Mouse (Mus musculus) cortical plate, adult 2 months (tissue): Measurements from ENCODE around the gene Irs2. TPM values are rescaled to one million over a fixed set of nuclear protein-coding genes. Genes with fewer than 3 reads are reported as not detected.

Source experiments
- H3K27ac ChIP-seq: fragments of 200-500 bp; 2 replicates; pipeline ENCODE4 v1.5.1; 2012; ENCODE audit warnings: low read length, control low read depth, inconsistent platforms; ENCODE audit not compliant: insufficient read depth
- H3K4me1 ChIP-seq: fragments of 200-500 bp; 2 replicates; pipeline ENCODE4 v1.6.1; 2011; ENCODE audit warnings: low read length; ENCODE audit not compliant: control insufficient read depth, insufficient read depth
- H3K4me3 ChIP-seq: fragments of 200-500 bp; 2 replicates; pipeline ENCODE4 v1.5.1; 2011; ENCODE audit warnings: mild to moderate bottlenecking, low read length, control low read depth; ENCODE audit not compliant: insufficient read depth
- CTCF ChIP-seq: fragments of 200-500 bp; IDR thresholded peaks from 2 replicates; pipeline ENCODE4 v1.5.1; 2011; ENCODE audit warnings: mild to moderate bottlenecking, control low read depth, low read length; ENCODE audit not compliant: insufficient read depth; ENCODE audit errors: extremely low read depth
- POLR2A ChIP-seq: fragments of 200-500 bp; IDR thresholded peaks from 2 replicates; pipeline ENCODE4 v1.6.1; 2011; ENCODE audit warnings: mild to moderate bottlenecking, low read length, control low read depth; ENCODE audit not compliant: insufficient read depth; ENCODE audit errors: extremely low read depth
- polyA plus RNA-seq: library from polyadenylated mRNA; depleted of rRNA; stranded (reverse); fragments of >200 nt; gene quantifications from 2 replicates; pipeline ENCODE4 v1.2.3, GENCODE M21; 2012; rRNA removed

The Irs2 gene
- 15.6 and 18.0 TPM in 2 replicates for polyA plus RNA-seq

DNA sequence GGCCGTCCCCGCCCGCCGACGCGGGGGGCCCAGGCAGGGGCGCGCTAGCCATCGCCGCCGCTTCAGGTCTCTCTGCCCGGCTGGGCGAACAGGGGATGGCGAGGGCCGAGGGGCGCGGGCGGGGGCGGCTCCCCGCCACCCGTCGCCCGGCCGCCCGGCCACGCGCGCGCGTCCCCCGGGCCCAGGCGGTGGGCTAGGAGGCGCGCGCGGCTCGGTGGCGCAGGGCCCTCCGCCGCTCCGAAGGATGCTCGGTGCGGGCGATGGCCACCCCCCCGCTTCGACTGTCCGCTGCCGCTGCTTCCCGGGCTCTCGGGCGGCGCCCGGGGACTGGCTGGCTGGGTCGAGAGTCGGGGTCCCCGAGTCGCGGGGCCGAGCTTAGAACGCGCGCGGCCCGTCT lies at the start of gene Irs2:
Gene Irs2, minus strand, starts transcription at position 80 of the 397 bp plus-strand sequence.
- H3K4me1 ChIP-seq, result peaks cover 5% of the 10 kb centered on the region; the same call in 1 of the 2 replicates
- no peak for TF ChIP-seq CTCF
- H3K4me3 ChIP-seq, result peak within 1 kb of the TSS; percentile 50
- H3K27ac ChIP-seq, result peak within 1 kb of the TSS; percentile 94

DNA sequence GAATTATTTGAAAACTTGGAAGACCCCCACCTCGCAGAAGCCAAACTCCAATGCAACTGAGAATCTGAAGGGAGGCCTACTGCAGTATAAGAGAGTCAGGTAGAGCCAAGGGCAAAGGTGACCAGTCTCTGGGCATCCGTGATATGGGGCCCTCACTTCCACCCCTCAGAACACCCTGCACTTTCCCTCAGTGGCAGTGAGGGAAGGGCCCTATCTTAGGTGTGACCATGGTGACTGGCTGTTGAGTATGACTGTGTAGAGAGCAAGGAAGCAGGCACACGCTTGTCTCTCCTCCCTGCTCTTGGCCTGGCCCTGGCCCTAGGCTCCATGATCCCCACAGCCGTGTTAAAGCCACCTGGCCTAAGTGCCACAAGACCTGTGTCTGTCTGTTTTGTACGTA lies 48.4 kb upstream of the Irs2 start:
- Histone ChIP-seq H3K4me1 (no peaks in the 10 kb centered on the region), H3K27ac (no peak overlapping the region), H3K4me3 (no peak overlapping the region)
- TF ChIP-seq POLR2A (no peak), CTCF (no peak)

DNA sequence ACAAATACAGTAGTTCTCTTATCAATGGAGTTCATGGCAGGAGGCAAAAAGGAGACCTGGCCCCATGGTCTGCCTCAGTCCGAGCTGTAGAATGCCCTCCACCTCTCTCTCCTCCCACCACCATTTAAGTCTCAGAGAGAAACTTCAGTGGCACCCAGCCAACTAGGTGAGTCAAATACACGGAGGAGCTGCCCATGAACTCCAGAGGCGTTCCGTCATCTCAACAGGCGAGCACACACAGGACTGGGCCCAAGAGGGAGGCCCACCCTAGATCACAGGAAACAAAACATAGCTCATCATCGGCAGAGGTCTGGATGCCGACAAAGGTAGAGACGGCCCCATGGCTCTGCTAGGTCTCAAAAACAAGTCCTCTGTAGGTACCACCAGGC lies 47.9 kb upstream of the Irs2 start:
- TF ChIP-seq POLR2A, result no peak
- no peak for TF ChIP-seq CTCF
- Histone ChIP-seq H3K27ac (no peak overlapping the region), H3K4me1 (no peaks in the 10 kb centered on the region), H3K4me3 (no peak overlapping the region)

DNA sequence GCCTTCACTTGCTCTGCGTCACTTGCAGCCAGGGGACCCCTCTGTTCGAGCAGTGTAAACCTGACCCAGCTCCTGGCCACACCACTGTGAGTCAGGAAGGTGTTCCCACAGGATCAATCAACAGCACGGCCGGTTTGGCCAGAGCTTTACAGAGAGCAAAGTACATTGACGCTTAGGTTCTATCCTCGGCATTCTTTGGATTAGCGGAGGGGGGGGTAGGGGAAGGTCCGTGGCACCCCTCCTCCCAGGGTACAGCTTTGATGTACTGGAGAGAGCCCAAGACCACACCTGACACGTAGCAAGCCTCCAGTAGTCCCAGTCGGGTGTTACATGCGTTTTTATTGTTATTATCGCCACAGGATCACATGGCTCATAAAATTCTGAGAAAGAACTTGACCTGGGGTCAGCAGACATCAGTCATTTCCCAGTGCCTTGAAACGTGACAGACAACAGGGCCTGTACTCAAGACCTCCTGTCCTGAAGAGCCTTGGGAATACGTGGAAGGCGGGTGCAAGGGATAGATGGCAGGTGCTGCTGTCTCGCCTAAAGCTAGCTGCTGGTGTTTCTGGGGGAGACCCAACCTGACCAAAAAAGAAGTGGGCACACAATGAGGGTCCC lies 47.4 kb upstream of the Irs2 start:
- Histone ChIP-seq H3K4me1 (no peaks in the 10 kb centered on the region), H3K27ac (no peak overlapping the region), H3K4me3 (no peak overlapping the region)
- no peak for TF ChIP-seq CTCF
- no peak for TF ChIP-seq POLR2A

DNA sequence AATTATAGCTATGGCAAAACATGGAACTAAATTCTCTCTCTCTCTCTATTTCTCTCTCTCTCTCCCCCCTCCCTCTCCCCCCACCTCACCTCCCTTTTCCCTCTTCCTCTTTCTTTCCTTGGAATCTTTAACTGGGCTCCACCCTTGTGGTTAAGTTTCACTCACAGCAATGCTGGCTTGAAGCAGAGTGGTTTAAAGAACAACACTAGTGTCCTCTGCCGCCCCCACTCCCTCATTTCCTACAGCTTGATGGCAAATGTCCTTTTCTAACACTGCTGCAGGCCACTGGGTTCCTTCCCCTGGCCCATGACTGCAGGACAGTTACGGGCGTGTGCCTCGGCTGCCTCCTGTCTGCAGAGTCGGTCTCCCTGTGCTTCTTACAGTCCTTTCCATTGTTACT lies 41.6 kb upstream of the Irs2 start:
- Histone ChIP-seq H3K27ac (no peak overlapping the region), H3K4me3 (no peak overlapping the region), H3K4me1 (no peaks in the 10 kb centered on the region)
- TF ChIP-seq POLR2A, result no peak
- no peak for TF ChIP-seq CTCF

DNA sequence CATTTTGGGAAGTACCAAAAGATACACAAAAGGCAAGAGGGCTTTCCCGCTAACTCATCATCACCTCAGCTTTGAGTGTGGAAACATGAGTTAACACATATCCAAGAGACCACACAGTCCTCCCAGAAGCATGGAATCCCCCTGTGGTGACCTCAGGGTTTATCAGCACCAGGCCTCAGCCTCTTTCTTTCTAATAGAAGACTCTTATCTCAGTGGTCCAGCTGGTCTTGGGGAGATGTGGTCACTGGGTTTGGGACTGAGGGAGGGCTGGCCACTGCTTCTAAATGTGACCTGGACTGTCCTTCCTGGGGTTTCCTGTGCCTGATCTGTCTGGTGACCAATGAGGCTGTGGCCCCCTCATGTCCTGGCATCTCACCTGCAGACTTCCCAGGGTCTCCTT lies 39.6 kb upstream of the Irs2 start:
- Histone ChIP-seq H3K4me3 (no peak overlapping the region), H3K4me1 (no peaks in the 10 kb centered on the region), H3K27ac (no peak overlapping the region)
- no peak for TF ChIP-seq POLR2A
- no peak for TF ChIP-seq CTCF

DNA sequence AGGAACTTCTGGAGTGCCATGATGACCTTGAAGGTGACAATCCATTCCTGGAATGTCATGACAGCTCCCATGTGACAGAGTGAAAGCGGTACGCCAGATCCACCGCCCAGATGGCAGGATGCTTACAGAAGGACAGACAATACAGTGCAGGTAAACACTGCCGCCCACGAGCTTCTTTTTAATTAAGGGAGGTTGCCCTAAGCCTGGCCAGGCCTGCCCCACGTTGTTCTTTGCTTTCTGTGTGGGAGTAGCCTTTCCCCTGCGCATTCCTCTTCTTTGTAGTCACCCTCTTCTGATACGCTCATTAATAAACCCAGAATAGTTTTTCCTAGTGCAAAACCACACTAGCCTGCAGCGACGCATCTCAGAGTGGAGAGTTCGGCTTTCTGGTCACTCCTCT lies 36.4 kb upstream of the Irs2 start:
- no peak overlapping the region for H3K27ac ChIP-seq
- H3K4me1 ChIP-seq, result no peaks in the 10 kb centered on the region
- TF ChIP-seq CTCF (no peak), POLR2A (no peak)
- no peak overlapping the region for H3K4me3 ChIP-seq

DNA sequence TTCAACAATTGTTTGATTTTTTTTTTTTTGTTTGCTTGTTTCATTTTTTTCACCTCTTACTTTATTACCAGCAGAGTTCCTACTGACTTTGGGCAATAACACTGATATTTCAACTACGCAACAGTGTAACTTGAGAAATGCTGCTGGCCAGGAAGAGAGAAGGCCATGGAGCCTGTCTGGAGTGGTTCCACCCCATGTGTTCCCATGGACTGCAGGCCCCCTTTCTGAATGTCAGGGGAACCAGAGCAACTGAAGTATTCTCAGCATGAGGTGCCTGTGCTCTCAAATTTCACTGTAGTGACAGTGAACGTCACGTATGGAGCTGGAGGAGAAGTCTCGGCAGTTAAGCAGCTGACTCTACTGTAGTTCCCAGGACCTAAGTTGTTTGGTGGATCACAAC lies 35.3 kb upstream of the Irs2 start:
- no peaks in the 10 kb centered on the region for H3K4me1 ChIP-seq
- TF ChIP-seq CTCF, result no peak
- no peak for TF ChIP-seq POLR2A
- H3K4me3 ChIP-seq, result no peak overlapping the region
- H3K27ac ChIP-seq, result no peak overlapping the region

DNA sequence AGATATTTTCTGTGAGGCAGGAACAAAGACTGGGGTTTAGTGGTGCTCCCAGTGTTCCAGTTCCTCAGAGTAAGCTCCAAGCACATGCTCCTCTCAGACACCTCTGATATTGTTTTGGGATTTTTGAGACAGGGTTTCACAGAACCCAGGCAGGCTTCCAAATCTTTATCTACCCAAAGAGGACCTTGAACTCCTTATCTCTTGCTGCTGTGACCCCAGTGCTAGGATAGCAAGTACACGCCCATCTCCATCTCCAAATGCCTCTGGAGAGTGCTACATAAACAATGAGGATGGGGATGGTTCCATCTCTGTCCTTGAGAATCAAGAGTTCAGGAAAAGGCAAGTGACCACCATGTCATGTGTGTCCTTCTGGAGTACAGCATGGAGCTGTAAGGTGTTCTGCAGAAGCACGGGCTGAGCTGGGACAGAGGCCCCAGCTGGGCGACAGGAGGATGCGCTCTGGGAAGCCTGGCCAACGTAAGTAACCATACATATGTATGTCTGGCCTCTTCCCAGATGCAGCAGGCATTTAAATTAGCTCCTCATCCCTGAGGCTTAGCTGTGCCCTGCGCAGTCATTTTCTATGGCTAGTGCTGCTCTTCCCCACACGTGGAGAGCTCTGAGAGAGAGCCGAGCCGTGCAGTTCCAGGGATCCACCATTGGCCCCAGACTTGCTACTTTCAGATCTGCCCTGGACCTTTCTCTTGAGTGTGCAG lies 34.8 kb upstream of the Irs2 start:
- Histone ChIP-seq H3K4me1 (no peaks in the 10 kb centered on the region), H3K27ac (no peak overlapping the region), H3K4me3 (no peak overlapping the region)
- TF ChIP-seq CTCF, result no peak
- TF ChIP-seq POLR2A, result no peak

DNA sequence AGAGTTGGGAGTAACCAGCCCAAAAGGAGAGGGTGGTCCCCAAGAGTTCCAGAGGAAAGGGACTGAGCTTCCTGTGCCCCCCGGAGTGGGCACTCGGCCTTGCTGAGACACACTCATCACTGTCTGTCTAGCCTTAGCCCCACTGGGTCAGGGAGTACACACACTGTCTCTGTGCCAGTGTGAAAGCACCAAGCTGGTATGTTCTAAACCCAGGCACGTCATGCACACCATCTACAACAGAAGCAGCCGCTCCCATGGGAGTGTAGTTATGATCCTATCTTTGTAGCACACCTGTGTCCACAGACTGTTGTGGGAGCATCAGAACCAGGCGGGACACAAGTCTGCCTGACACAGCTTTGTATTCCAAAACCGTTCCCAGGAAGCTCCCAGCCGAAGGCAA lies 31.8 kb upstream of the Irs2 start:
- no peak overlapping the region for H3K27ac ChIP-seq
- H3K4me3 ChIP-seq, result no peak overlapping the region
- TF ChIP-seq POLR2A (no peak), CTCF (no peak)
- H3K4me1 ChIP-seq, result no peaks in the 10 kb centered on the region
